Mouse (Mus musculus): ENCODE data around the gene Lrrc59. TPM values are rescaled to one million over a fixed set of nuclear protein-coding genes. Genes with fewer than 3 reads are reported as not detected.
A peak's percentile ranks its signal among the peaks of the same experiment; 100 is the strongest.
"Not testable (repeated sequence)": the region's sequence is repeated elsewhere in the genome, so short reads cannot be mapped to it uniquely, and the experiment has no call there.

Lrrc59 gene
- polyA plus RNA-seq, 1 experiment = 112 TPM

DNA sequence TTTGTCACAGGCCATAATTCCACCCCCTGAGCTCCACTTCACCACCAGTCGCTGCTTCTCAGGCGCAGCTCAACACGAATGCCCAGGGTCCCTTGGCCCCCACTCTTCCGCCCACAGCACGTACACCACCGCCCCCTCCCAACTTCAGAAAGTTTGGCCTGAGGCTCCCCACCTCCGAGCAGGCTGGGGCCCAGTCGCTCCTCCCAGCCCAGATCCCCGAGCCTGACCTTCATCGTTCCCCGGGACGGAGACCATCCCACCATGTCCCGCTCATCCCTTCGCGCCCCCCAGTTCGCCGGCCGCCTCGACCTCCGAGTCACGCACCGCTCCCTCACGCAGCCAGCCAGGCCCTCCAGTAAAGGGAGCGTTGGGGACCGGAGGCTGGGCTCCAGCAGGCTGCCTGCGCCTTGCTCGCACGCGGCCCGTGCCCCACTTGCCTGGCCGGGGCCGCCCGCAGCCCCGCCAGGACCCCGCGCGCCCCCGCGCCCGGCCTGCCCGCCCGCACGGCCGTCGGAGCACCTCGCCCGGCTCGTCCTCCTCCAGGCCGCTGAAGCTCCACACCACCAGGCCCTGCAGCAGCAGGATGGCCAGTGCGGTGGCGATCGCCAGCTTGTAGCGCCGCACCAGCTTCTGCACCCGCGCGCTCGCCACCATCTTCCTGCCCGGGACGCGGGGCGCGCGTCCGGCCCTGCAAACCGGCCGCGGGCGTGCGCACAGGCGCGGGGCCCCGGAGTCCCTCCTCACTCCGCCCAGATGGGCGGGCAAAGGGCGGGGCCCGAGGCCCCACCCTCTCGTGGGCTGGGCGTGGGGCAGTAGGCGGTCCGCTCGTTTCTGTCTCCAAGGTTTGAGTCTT, 47.4 kb downstream of the Lrrc59 start, which contains the start of gene Xylt2:
Xylt2 (minus strand) TSS at position 762 of the 853 bp plus-strand sequence.
- DNase-seq (ENCODE audit: low read depth) = peak; percentile 97
- peak; percentile 97 for TF ChIP-seq POLR2A (IDR thresholded peaks at IDR 0.05; ENCODE audit: borderline replicate concordance, extremely low read depth, insufficient read depth, insufficient read length, poor library complexity, severe bottlenecking)
- TF ChIP-seq CTCF (IDR thresholded peaks at IDR 0.05; ENCODE audit: borderline replicate concordance, extremely low read depth, insufficient read depth, insufficient read length) = no peak

DNA sequence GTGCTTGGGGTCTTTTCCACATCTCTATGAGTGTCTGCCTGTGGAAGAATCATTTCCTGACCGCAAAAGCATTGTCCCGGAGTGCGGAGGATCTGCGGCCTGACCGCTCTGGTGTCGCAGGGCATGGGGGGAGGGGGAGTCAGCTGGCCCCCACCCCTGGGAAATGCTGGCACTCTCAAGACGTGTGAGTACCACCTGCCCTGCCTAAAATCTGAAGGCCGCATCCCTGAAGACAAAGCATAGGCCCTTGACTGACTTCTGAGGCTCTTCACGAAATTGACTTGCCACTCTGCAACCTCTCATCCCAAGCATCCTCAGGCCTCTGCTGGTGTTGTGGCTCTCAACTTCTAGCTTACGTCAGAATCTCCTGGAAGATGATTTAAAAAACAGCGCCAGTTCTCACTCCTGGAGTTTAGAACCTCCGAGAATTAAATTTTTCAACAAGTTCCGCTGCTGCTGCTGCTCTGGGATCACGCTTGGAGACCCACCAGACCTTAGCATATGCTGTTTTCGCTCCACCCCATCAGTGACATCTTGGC, 48.1 kb downstream of the Lrrc59 start:
- no peak for TF ChIP-seq POLR2A (IDR thresholded peaks at IDR 0.05; ENCODE audit: borderline replicate concordance, extremely low read depth, insufficient read depth, insufficient read length, poor library complexity, severe bottlenecking)

DNA sequence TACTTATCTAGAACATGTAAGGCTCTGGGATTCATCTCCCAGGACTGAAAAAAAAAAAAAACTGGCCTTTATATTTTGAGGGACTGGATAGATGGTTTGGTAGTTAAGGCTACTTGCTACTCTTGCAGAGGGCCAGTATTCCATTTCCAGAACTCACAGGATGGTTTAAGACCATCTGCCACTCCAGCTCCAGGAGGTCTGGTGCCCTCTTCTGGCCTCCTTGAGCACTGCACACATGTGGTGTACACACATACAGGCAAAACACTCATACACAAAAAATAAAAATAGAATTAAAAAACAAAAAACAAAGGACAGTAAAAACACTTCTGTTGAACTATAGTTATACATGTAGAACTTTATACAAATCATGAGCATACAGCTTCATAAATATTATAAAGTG, 51.1 kb downstream of the Lrrc59 start:
- no peak for DNase-seq (ENCODE audit: low read depth)
- no peak for TF ChIP-seq CTCF (IDR thresholded peaks at IDR 0.05; ENCODE audit: borderline replicate concordance, extremely low read depth, insufficient read depth, insufficient read length)
- no peak for TF ChIP-seq POLR2A (IDR thresholded peaks at IDR 0.05; ENCODE audit: borderline replicate concordance, extremely low read depth, insufficient read depth, insufficient read length, poor library complexity, severe bottlenecking)

More for the DNA sequence above, 48.1 kb downstream of the Lrrc59 start:
- DNase-seq (ENCODE audit: low read depth) = peak; percentile 38

DNA sequence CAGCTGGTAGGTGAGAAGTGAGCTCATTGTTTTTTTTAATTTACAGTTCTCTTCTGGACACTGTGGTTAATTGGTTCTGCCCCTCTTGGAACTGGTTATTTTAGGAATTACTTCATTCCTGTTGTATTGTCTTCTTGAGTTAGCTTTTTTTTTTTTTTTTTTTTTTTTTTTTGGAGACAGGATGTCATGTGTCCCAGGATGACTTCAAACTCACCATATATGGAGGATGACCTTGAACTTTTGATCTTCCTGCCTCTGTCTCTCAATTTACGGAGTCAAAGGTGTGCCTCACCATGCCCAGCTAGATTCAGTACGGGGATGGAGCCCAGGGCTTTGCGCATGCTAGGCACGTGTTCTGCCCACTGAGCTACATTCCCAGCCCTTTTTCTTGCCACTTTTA, 52.1 kb downstream of the Lrrc59 start:
- no peak for DNase-seq (ENCODE audit: low read depth)
- no peak for TF ChIP-seq POLR2A (IDR thresholded peaks at IDR 0.05; ENCODE audit: borderline replicate concordance, extremely low read depth, insufficient read depth, insufficient read length, poor library complexity, severe bottlenecking)
- no peak for TF ChIP-seq CTCF (IDR thresholded peaks at IDR 0.05; ENCODE audit: borderline replicate concordance, extremely low read depth, insufficient read depth, insufficient read length)

DNA sequence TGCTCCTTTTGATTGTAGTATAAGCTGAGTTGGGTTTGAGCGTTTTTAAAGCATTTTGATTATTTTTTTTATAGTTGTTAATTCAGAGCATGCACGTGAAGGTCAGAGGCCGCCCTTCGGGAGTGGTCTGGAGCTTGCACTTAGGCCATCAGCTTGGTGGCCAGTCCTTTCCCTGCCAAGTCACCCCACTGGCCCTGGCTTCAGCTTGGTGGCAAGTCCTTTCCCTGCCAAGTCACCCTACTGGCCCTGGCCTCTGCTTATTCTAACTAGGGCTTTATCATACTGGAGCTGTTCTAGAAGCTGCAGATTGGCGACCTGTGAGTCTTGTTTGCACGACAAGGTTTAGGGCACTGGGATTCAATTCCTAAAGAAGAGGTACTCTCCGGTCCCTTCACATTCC, 52.9 kb downstream of the Lrrc59 start:
- TF ChIP-seq CTCF (IDR thresholded peaks at IDR 0.05; ENCODE audit: borderline replicate concordance, extremely low read depth, insufficient read depth, insufficient read length) (no peak), POLR2A (IDR thresholded peaks at IDR 0.05; ENCODE audit: borderline replicate concordance, extremely low read depth, insufficient read depth, insufficient read length, poor library complexity, severe bottlenecking) (no peak)
- no peak for DNase-seq (ENCODE audit: low read depth)

DNA sequence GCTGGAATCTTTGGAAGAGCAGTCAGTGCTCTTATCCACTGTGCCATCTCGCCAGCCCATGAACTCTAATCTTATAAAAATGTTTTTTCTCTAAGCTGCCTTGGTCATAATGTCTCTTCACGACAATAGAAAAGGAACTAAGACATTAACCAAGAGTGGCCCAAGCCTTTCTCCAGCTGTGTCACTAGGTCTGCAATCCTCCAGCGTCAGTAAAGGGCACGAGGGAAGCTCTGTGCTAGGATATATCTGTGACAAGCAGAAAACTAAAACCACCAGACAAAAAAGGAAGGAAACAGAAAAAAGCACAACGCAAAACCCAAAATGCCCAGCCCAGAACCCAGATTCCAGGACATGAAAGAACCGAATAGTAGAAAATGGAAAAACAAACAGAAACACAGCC, 57.6 kb downstream of the Lrrc59 start:
- no peak for TF ChIP-seq POLR2A (IDR thresholded peaks at IDR 0.05; ENCODE audit: borderline replicate concordance, extremely low read depth, insufficient read depth, insufficient read length, poor library complexity, severe bottlenecking)
- TF ChIP-seq CTCF (IDR thresholded peaks at IDR 0.05; ENCODE audit: borderline replicate concordance, extremely low read depth, insufficient read depth, insufficient read length) = no peak
- DNase-seq (ENCODE audit: low read depth) = no peak

DNA sequence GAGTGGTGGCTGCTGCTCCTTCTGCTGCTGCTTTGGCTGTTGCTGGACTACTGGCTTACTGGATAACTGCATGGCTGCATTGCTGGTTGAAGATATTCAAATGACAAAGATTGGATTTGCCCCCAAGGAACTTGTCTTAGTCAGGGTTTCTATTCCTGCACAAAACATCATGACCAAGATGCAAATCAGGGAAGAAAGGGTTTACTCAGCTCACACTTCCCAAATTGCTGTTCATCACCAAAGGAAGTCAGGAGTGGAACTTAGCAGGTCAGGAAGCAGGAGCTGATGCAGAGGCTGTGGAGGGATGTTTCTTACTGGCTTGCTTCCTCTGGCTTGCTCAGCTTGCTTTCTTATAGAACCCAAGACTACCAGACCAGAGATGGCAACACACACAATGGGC, 62.9 kb downstream of the Lrrc59 start:
- not testable (repeated sequence) for DNase-seq (ENCODE audit: low read depth)

Other genes with a start within 250 kb of the Lrrc59 start
- gene Abcc3, start 236.8 kb upstream of the Lrrc59 start, polyA plus RNA-seq (2012; rRNA removed) = 0.53 and 0.55 TPM in 2 replicates
- gene Cacna1g, start 155.6 kb upstream of the Lrrc59 start, polyA plus RNA-seq (2012; rRNA removed) = 208 and 232 TPM in 2 replicates
- gene Spata20, start 143.6 kb upstream of the Lrrc59 start, polyA plus RNA-seq (2012; rRNA removed) = 0.45 and 0.66 TPM in 2 replicates
- gene Epn3, start 129.8 kb upstream of the Lrrc59 start, polyA plus RNA-seq (2012; rRNA removed) = 0.50 and 1.5 TPM in 2 replicates
- 2.5 and 3.0 TPM in 2 replicates for gene Mycbpap, start 108.0 kb upstream of the Lrrc59 start, polyA plus RNA-seq (2012; rRNA removed)
- gene Rsad1, start 80.5 kb upstream of the Lrrc59 start, polyA plus RNA-seq (2012; rRNA removed) = 8.7 and 9.0 TPM in 2 replicates
- gene Chad, start 64.7 kb upstream of the Lrrc59 start, polyA plus RNA-seq (2012; rRNA removed) = 0.06 and 0.44 TPM in 2 replicates
- gene Acsf2, start 27.9 kb upstream of the Lrrc59 start, polyA plus RNA-seq (2012; rRNA removed) = 7.2 and 9.7 TPM in 2 replicates
- gene Mrpl27, start 24.0 kb downstream of the Lrrc59 start, polyA plus RNA-seq (2012; rRNA removed) = 85.5 and 89.5 TPM in 2 replicates
- 7.3 and 13.5 TPM in 2 replicates for gene Eme1, start 24.2 kb downstream of the Lrrc59 start, polyA plus RNA-seq (2012; rRNA removed)
- gene Xylt2, start 47.7 kb downstream of the Lrrc59 start, polyA plus RNA-seq (2012; rRNA removed) = 19.5 and 24.1 TPM in 2 replicates
- gene Gm11541, start 74.7 kb downstream of the Lrrc59 start, polyA plus RNA-seq (2012; rRNA removed) = 0.04 TPM in 1 of 2 replicates, not detected in the other
- 0.08 and 0.16 TPM in 2 replicates for gene Cdc34b, start 112.0 kb downstream of the Lrrc59 start, polyA plus RNA-seq (2012; rRNA removed)
- not detected in 2 replicates for gene Tmem92, start 152.9 kb downstream of the Lrrc59 start, polyA plus RNA-seq (2012; rRNA removed)

Data from brain, embryonic 14.5 days (tissue).